Comparison of ENCODE assay signal across 8 mouse cellular contexts in genomic region chr2:29802075-29802826, GRCm38 (mm10). TPM values are rescaled to one million over a fixed set of nuclear protein-coding genes. Genes with fewer than 3 reads are reported as not detected.
A peak's percentile ranks its signal among the peaks of the same experiment; 100 is the strongest.
DNase-seq lines count a peak whose midpoint lies in the region; ATAC-seq and TF ChIP-seq lines count a peak whose summit lies in the region.

Gene Slc27a4, plus strand, starts transcription at chr2:29802634.

- H3K27ac ChIP-seq in heart, embryonic 14.5 days (replicated peaks in 1 of 2; ENCODE audit: control insufficient read depth in 1 of 2, insufficient read depth in 1 of 2, low read depth in 2 of 2, low read length in 2 of 2) = peak within 1 kb of the TSS; percentile 1 to 73; a peak in 2 of 4 replicates
- no peak within 1 kb of the TSS for H3K27ac ChIP-seq in liver, embryonic 14.5 days
- H3K27ac ChIP-seq in neural tube, embryonic 11.5 days (ENCODE audit: low read depth, low read length) = peak within 1 kb of the TSS; percentile 60; the same call in 1 of the 2 replicates
- H3K27ac ChIP-seq in stomach, postnatal 0 days (replicated peaks) = peak within 1 kb of the TSS; percentile 87

- 0 out of 2 replicates have a peak, but pooled peaks have one; percentile 20 for TF ChIP-seq CTCF in liver, embryonic 14.5 days (IDR thresholded peaks at IDR 0.05; ENCODE audit: low read depth)
- peak; percentile 40 for TF ChIP-seq CTCF in stomach, postnatal 0 days (IDR thresholded peaks at IDR 0.05; ENCODE audit: low read depth)

- no peaks in the 10 kb centered on the region for H3K27me3 ChIP-seq in heart, embryonic 14.5 days (ENCODE audit: control insufficient read depth, insufficient read depth, low read length)
- no peaks in the 10 kb centered on the region; the same call in 1 of the 2 replicates for H3K27me3 ChIP-seq in liver, embryonic 14.5 days (ENCODE audit: control insufficient read depth, insufficient read depth, low read length)
- H3K27me3 ChIP-seq in neural tube, embryonic 11.5 days (ENCODE audit: control insufficient read depth, insufficient read depth, low read length) = no peaks in the 10 kb centered on the region
- H3K27me3 ChIP-seq in stomach, postnatal 0 days (ENCODE audit: control insufficient read depth, insufficient read depth, low read length) = no peaks in the 10 kb centered on the region

- H3K36me3 ChIP-seq in heart, embryonic 14.5 days (ENCODE audit: control insufficient read depth, insufficient read depth, low read length) = peaks cover 30% of the 10 kb centered on the region
- H3K36me3 ChIP-seq in liver, embryonic 14.5 days (replicated peaks; ENCODE audit: control insufficient read depth, insufficient read depth, low read depth) = no peaks in the 10 kb centered on the region
- H3K36me3 ChIP-seq in neural tube, embryonic 11.5 days (ENCODE audit: control insufficient read depth, insufficient read depth, low read length) = peaks cover 7% of the 10 kb centered on the region
- peaks cover 13% of the 10 kb centered on the region for H3K36me3 ChIP-seq in stomach, postnatal 0 days (ENCODE audit: control insufficient read depth, insufficient read depth, low read length)

- peak; percentile 100 for ATAC-seq in CD4-positive, CD25-positive, alpha-beta regulatory T cell, adult 4 months
- ATAC-seq in heart, embryonic 14.5 days (ENCODE audit: insufficient number of reproducible peaks, insufficient read depth, low FRiP score, low read depth) = peak; percentile 93
- ATAC-seq in liver, embryonic 14.5 days (ENCODE audit: insufficient read depth) = peak; percentile 95
- peak; percentile 95 for ATAC-seq in neural tube, embryonic 11.5 days (ENCODE audit: insufficient read depth, low FRiP score, low TSS enrichment)
- peak; percentile 98 for ATAC-seq in stomach, postnatal 0 days (ENCODE audit: low FRiP score, low TSS enrichment)

- no peak for TF ChIP-seq EP300 in liver, embryonic 14.5 days (IDR thresholded peaks at IDR 0.05; ENCODE audit: low read depth)
- no peak for TF ChIP-seq EP300 in stomach, postnatal 0 days (optimal IDR thresholded peaks at IDR 0.05)

- 5% methylated on average over 25 of the region's 28 CpGs for WGBS in heart, embryonic 14.5 days
- WGBS in liver, embryonic 14.5 days (ENCODE audit: insufficient replicate concordance) = 3% methylated on average over 28 of the region's 28 CpGs
- WGBS in neural tube, embryonic 11.5 days = 6% methylated on average over 27 of the region's 28 CpGs
- 4% methylated on average over 22 of the region's 28 CpGs for whole genome bisulfite sequencing in stomach, postnatal 0 days

- H3K4me1 ChIP-seq in heart, embryonic 14.5 days (ENCODE audit: control insufficient read depth in 2 of 2, insufficient read depth in 2 of 2, low read length in 2 of 2) = peaks cover 2 to 9% of the 10 kb centered on the region in 2 experiments; a peak in 3 of 4 replicates
- peaks cover 0 to 7% of the 10 kb centered on the region in 2 experiments; a peak in 2 of 4 replicates for H3K4me1 ChIP-seq in liver, embryonic 14.5 days (replicated peaks; ENCODE audit: control insufficient read depth in 2 of 2, insufficient read depth in 2 of 2, low read length in 1 of 2)
- peaks cover 9% of the 10 kb centered on the region for H3K4me1 ChIP-seq in neural tube, embryonic 11.5 days (ENCODE audit: control insufficient read depth, insufficient read depth, low read length)
- peaks cover 2% of the 10 kb centered on the region; the same call in 1 of the 2 replicates for H3K4me1 ChIP-seq in stomach, postnatal 0 days (replicated peaks; ENCODE audit: control insufficient read depth, insufficient read depth)

- no peaks in the 10 kb centered on the region for H3K9me3 ChIP-seq in heart, embryonic 14.5 days (ENCODE audit: control insufficient read depth, low read length)
- H3K9me3 ChIP-seq in liver, embryonic 14.5 days (ENCODE audit: control insufficient read depth, low read length) = no peaks in the 10 kb centered on the region
- H3K9me3 ChIP-seq in neural tube, embryonic 11.5 days (ENCODE audit: control insufficient read depth, low read length) = no peaks in the 10 kb centered on the region
- no peaks in the 10 kb centered on the region for H3K9me3 ChIP-seq in stomach, postnatal 0 days (ENCODE audit: control insufficient read depth, low read length)

- peak within 1 kb of the TSS; percentile 78 to 79 for H3K4me3 ChIP-seq in heart, embryonic 14.5 days (ENCODE audit: control insufficient read depth in 1 of 2, insufficient read depth in 1 of 2, low read depth in 1 of 2, low read length in 2 of 2)
- H3K4me3 ChIP-seq in liver, embryonic 14.5 days (ENCODE audit: insufficient read depth in 1 of 2, low read depth in 2 of 2, low read length in 2 of 2) = peak within 1 kb of the TSS; percentile 61 to 63
- peak within 1 kb of the TSS; percentile 90 for H3K4me3 ChIP-seq in neural tube, embryonic 11.5 days (ENCODE audit: low read depth, low read length)
- peak within 1 kb of the TSS; percentile 84 for H3K4me3 ChIP-seq in stomach, postnatal 0 days (ENCODE audit: low read depth, low read length)

- H3K4me2 ChIP-seq in heart, embryonic 14.5 days (ENCODE audit: low read length) = peak within 1 kb of the TSS; percentile 96
- H3K4me2 ChIP-seq in liver, embryonic 14.5 days (ENCODE audit: low read depth) = peak within 1 kb of the TSS; percentile 88
- peak within 1 kb of the TSS; percentile 91 for H3K4me2 ChIP-seq in neural tube, embryonic 11.5 days (ENCODE audit: low read depth)
- peak within 1 kb of the TSS; percentile 87 for H3K4me2 ChIP-seq in stomach, postnatal 0 days (replicated peaks; ENCODE audit: low read depth)

- H3K9ac ChIP-seq in heart, embryonic 14.5 days (ENCODE audit: low read length) = peak within 1 kb of the TSS; percentile 88
- peak within 1 kb of the TSS; percentile 68 for H3K9ac ChIP-seq in liver, embryonic 14.5 days (replicated peaks)
- H3K9ac ChIP-seq in neural tube, embryonic 11.5 days (ENCODE audit: low read length) = peak within 1 kb of the TSS; percentile 87
- peak within 1 kb of the TSS; percentile 89 for H3K9ac ChIP-seq in stomach, postnatal 0 days (ENCODE audit: low read length)

- peak; percentile 66 for DNase-seq in c-Kit-negative CD71-positive TER-119-positive erythroid progenitor cells, embryonic 14.5 days (ENCODE audit: low read depth, low spot score)
- peak; percentile 76 for DNase-seq in fibroblast of lung, adult 2 months (ENCODE audit: low read depth)
- peak; percentile 98 to 99 for DNase-seq in kidney, postnatal 25 days
- DNase-seq in liver, embryonic 14.5 days (ENCODE audit: low read depth in 3 of 3, low spot score in 3 of 3) = peak; percentile 74 to 82 (median 82)
- peak; percentile 95 for DNase-seq in neural tube, embryonic 11.5 days (ENCODE audit: low spot score)
- peak; percentile 97 for DNase-seq in stomach, postnatal 0 days (ENCODE audit: low spot score)

RNA-seq across cellular contexts. Expression of gene Slc27a4, which starts in this region (rescaled TPM):
- 1 to 10 TPM; 1.1 to 1.8 TPM for polyA plus RNA-seq in CD4-positive, CD25-positive, alpha-beta regulatory T cell, adult 4 months (2017; shearing (Covaris generic))
- 7.8 and 9.5 TPM in 2 replicates for polyA plus RNA-seq in heart, embryonic 14.5 days (2014; fragmentation: Nextera tagmentation; extraction: Ambion mirVana)
- 2.3 and 2.5 TPM in 2 replicates for polyA plus RNA-seq in liver, embryonic 14.5 days (2012; rRNA removed)
- 1.5 and 1.9 TPM in 2 replicates for polyA plus RNA-seq in liver, embryonic 14.5 days (2014; fragmentation: Nextera tagmentation; extraction: Ambion mirVana)
- 20.5 and 20.8 TPM in 2 replicates for polyA plus RNA-seq in neural tube, embryonic 11.5 days (2014; fragmentation: Nextera tagmentation; extraction: Ambion mirVana)
- polyA plus RNA-seq in stomach, postnatal 0 days (2015; fragmentation: Nextera tagmentation; extraction: Ambion mirVana) = 34.0 and 36.4 TPM in 2 replicates
